ENCODE assay signal across 27 mouse cellular contexts in the genomic region with DNA sequence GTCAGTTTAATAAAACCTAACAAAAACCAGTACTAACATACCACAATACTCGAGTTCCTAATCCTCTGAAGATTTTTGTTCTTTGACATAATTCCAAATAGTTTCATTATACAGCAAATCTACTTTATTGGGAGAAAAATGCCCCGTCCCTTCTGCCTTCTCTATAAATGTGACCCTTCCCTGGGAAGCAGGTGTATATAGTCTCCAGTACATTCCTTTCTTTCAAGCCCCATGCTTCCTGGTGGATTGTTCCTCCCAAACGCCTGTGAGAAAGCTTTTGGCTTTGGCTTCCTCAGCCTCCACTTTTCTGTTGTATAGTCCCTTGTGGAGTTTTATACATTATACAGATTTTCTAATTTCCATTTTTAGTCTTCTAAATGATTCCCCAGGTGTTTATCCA.
"Had no signal": no experiment of that assay in that cellular context is flagged by ENCODE, and none has a peak within 500 bp of the region (broad histone marks: within the 10 kb centered on the region; RNA-seq: fewer than 3 reads in every experiment).

No protein-coding gene starts in this region.

- ATAC-seq: forebrain, embryonic 13.5 days; forebrain, embryonic 14.5 days; forebrain, embryonic 15.5 days; forebrain, embryonic 16.5 days; forebrain, postnatal 0 days had no signal

- H3K4me2 ChIP-seq: embryonic facial prominence, embryonic 12.5 days; embryonic facial prominence, embryonic 13.5 days; embryonic facial prominence, embryonic 15.5 days; forebrain, embryonic 12.5 days; forebrain, embryonic 13.5 days; forebrain, embryonic 15.5 days had no signal

- H3K27me3 ChIP-seq: embryonic facial prominence, embryonic 12.5 days; embryonic facial prominence, embryonic 13.5 days; embryonic facial prominence, embryonic 15.5 days; forebrain, embryonic 12.5 days; forebrain, embryonic 13.5 days; forebrain, embryonic 15.5 days had no signal

- H3K9ac ChIP-seq: embryonic facial prominence, embryonic 12.5 days; embryonic facial prominence, embryonic 13.5 days; embryonic facial prominence, embryonic 15.5 days; forebrain, embryonic 12.5 days; forebrain, embryonic 13.5 days; forebrain, embryonic 15.5 days; forebrain, postnatal 0 days had no signal

- H3K4me1 ChIP-seq: embryonic facial prominence, embryonic 12.5 days; embryonic facial prominence, embryonic 13.5 days; embryonic facial prominence, embryonic 15.5 days; forebrain, embryonic 12.5 days; forebrain, embryonic 13.5 days; forebrain, embryonic 15.5 days had no signal

- DNase-seq: cerebellum, adult 2 months; cerebellum, adult 8-10 months; cerebellum, adult 9-10 months; cerebellum, adult 9-11 months; cerebellum, postnatal 10 days; cerebellum, postnatal 14 days; cerebellum, postnatal 25 days; cerebellum, postnatal 36 days; embryo, embryonic 11 days; forebrain, postnatal 0 days; gastrocnemius, adult 2 months; gastrocnemius, postnatal 10 days; gastrocnemius, postnatal 14 days; gastrocnemius, postnatal 25 days; gastrocnemius, postnatal 36 days; heart, adult 11 months; heart, adult 18-20 months had no signal

- H3K27ac ChIP-seq: embryonic facial prominence, embryonic 12.5 days; embryonic facial prominence, embryonic 13.5 days; embryonic facial prominence, embryonic 15.5 days; forebrain, embryonic 10.5 days; forebrain, embryonic 12.5 days; forebrain, embryonic 13.5 days; forebrain, embryonic 15.5 days; gastrocnemius, adult 2 months had no signal

- H3K36me3 ChIP-seq: embryonic facial prominence, embryonic 12.5 days; embryonic facial prominence, embryonic 13.5 days; embryonic facial prominence, embryonic 15.5 days; forebrain, embryonic 10.5 days; forebrain, embryonic 12.5 days; forebrain, embryonic 15.5 days had no signal

- H3K4me3 ChIP-seq: embryonic facial prominence, embryonic 12.5 days; embryonic facial prominence, embryonic 13.5 days; embryonic facial prominence, embryonic 15.5 days; erythroblast, embryonic 14.5 days; forebrain, embryonic 10.5 days; forebrain, embryonic 12.5 days; forebrain, embryonic 13.5 days; forebrain, embryonic 15.5 days; gastrocnemius, adult 2 months had no signal

- H3K9me3 ChIP-seq: embryonic facial prominence, embryonic 12.5 days; embryonic facial prominence, embryonic 15.5 days; forebrain, embryonic 10.5 days; forebrain, embryonic 12.5 days; forebrain, embryonic 13.5 days; forebrain, embryonic 15.5 days had no signal
